Mouse (Mus musculus) cerebellum, adult 11 months (tissue): ENCODE results near the gene 2010003K11Rik.

Experiments used
- DNase-seq: peaks from one replicate; pipeline ENCODE4 v3.0.0; 2022

The 2010003K11Rik gene

DNA sequence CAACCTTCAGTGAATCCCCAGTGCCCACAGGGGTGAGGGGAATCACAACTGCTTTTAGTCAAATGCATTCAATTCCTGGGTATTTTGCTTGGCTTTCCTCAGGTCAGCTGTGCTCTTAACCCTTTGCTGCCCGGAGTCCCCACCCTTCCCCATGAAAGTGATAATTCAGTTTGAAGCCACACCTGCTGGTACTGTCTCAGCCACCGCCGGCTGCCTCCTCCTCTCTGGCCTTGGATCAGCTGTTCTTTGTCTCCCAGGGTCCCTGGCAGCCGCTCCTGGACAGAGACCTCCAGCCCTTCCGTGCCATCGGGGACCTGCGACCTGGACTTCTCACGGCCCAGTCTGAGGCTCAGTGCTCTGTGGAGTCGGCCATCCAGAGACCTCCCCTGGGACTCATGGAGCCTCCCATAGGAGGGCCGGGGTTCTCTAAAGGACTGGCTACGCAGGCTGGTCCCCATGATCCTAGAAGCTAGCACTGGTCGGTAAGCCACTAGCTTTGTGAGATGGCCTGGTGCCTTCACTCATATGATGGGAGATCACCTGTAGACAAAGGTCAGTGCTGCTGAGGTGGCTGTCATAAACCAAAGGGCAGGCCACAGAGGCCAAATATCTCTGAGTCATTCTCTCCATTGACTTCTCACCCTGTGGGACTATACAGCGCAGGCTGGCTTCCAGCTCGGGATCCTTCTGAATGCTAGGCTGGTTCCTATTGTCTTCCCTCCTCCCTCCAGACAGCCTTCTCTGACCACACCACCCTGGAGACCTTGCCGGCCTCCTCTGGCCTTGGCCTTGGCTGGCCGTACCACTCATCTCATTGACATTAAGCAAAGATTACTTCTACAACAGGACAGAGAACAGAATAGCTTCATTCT lies at the start of gene 2010003K11Rik:
2010003K11Rik (minus strand) TSS at position 522 of the 872 bp plus-strand sequence.
- no peak for DNase-seq

DNA sequence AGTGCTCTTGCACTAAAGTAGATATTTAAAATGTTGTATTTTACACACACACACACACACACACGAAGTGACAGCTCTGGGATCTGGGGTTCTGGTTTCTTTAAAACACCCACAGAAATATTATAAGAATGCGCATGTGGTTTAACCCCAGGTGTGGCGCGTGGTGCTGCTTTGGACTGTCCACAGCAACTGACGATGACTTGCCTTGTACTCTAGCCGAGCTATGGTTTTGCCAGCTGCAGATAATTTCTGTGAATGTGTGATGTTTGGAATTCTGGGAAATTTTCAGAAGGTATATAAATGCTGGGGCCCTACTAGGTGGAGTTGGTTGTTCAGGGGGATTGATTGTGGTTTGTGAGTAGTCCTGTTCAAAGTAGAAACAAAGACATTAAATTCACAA lies 49.4 kb upstream of the 2010003K11Rik start:
- DNase-seq: no peak

DNA sequence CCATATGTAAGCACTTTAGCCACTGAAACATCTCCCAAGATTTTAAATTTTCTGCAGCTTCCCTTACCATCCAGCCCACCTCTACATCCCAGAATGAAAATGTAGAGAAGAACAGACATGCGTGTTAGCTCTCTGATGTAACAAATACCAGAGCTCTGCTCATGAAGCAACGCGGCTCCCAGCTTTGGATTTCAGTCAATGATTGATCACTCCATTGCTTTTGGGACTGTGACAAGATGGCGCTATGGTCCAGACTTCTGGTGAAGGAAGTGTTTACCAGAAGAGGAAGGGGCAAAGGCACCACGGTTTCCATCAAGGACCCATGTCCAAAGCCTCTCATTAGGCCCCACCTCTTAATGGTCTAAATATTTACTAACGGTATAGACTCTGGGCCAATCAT lies 47.5 kb upstream of the 2010003K11Rik start:
- DNase-seq: no peak

DNA sequence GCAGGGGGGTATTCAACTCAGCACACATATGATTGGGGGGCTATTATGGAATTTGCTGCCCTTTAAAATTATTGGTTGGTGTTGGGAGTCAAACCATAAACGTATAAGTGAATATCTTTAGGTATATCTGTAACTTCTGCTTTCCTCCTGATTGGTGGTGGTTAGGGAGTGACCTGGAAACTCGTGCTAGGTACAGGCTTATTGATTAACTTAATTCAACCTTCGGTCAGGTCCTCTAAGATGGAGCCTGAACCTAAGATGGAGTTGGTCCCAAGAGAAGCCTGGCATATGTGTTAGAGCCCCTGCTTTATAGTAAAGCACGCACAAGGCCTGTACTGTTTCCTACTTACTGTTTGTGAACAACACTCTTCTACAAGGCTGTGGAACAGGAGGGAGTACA lies 46.7 kb upstream of the 2010003K11Rik start:
- DNase-seq: no peak

DNA sequence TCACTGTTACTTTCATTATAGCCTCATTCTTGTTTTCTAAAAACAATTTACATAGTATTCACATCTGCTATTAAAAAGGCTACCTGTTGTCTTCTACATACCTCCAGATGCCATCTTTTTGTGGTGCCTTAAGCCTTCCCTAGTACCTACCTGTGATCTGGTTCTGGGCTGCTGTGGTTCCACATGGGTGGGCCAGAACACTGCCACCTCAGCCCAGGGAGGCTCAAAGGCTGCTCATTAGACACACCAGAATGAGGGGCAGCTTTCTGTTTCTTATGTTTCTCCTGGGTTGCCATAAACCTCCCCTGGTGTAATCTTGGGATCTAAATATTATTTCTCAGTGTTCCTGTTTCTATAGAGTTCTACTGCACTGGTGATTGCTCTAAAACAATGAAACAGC lies 43.7 kb upstream of the 2010003K11Rik start:
- DNase-seq: no peak

DNA sequence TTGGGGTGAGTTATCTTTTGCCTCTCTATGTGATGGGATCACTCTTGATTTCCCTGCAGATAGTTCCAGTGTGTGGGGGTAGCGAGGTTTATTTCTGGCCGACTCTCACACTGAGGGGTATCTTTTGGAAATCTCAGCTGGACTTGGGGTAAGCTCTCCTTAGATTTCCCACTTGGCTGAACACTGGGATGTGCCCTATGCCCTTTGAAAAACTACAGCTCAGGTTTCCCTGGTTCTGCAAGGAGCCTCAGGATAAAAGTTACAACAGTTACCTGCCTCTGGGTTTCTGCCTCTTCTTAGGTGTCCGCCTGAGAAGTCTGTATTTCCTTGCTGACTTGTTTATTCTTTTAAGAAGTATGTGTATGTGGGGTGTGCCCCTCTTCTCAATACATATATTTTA lies 42.6 kb upstream of the 2010003K11Rik start:
- DNase-seq: no peak

DNA sequence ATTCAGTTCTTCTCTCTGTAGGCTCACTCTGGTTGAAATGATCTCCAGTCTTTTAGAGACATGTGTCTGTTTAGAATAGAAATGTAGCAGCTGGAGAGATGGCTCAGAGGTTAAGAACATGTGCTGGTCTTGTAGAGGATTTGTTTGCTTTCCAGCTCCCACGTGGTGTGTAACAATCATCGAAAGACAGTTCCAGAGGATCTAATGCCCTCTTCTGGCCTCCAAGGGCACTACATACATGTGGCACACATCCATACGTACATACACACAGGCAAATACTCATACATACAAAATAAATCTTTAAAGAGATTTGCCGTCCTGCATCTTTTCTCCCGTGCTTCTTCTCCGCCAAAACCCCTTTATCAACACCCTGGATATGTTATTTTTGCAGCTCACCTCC lies 41.9 kb upstream of the 2010003K11Rik start:
- DNase-seq: no peak

DNA sequence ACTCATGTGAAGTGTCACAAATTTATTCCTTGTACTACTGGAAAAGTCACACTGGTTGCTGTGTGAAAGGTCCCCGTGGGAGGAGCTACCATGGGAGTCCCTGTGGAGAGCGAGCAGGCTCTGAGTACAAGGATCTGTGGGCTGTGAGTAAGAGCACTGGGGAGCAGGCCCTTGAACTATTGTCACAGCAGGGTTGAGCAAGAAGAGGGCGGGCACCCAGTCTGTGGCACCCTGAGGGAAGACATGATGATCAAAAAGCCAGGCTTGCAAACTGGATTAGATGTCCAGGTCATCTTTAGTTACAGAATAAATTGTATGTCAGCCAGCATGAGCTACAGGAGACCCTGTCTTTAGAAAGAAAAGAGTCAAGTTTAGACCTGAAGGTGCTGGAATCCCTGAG lies 38.2 kb upstream of the 2010003K11Rik start:
- DNase-seq: no peak

DNA sequence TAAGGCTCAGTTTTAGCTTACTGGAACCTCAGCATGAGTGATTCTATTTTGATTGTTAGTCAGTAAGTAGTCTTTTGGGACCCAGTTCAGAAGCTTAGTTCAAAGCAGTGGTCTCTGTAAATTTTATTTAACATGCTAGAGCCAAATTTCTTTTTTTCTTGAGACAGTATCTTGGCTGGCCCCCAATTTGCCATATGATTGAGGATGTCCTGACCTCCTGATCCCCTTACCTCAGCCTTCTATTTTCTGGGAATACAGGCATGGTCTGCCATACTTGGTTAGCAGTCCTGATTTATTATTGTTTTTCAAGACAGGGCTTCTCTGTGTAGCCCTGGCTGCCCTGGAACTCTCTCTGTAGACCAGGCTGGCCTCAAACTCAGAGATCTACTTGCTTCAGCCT lies 37.5 kb upstream of the 2010003K11Rik start:
- no peak for DNase-seq

DNA sequence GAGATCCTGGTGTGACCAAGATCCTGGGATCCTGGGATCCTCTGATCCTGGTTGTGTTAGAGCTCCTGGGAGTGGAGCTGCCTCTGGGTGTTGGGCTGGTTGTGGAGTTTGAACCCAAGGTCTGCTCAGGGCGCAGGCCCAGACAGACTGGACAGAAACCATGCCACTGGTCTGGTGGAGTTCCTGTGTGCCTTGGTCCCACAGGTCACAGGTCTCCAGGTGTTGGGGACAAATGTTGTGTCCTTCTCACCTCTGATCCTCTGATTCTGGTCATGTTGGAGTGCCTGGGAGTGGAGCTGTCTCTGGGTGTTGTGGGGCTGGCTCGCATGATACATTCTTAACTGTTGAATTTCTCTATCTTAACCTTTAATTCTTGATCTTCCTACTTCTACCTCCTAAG lies 36.3 kb upstream of the 2010003K11Rik start:
- no peak for DNase-seq

DNA sequence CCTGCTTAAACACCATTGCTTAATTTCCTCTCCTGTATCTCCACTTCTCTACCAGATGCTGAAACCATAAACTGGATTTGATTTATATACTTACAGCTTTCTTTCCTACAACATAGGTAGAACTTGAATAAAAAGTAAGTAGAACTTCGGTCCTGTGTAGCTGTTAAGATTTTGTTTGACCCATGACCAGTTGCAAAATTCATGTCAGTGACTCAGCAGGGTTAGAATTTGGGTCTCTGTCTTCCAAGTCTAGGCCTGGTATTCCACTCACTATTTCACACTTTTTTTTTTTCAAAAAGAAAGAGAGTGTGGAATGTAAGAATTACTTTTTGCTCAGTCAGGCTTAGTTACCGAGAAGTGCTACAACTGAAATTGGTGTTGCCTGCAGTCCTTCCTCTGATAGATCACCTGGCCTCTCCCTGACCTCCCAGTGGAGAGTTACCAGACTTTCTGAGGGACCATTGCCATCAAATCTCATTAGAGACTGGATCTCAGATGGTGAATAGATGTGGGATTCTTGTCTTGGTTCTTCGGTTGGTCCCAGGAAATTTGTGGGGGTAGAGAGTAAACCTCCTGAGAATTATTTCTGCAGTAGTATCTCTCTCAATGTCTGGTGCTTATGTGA lies 23.2 kb upstream of the 2010003K11Rik start:
- no peak for DNase-seq

DNA sequence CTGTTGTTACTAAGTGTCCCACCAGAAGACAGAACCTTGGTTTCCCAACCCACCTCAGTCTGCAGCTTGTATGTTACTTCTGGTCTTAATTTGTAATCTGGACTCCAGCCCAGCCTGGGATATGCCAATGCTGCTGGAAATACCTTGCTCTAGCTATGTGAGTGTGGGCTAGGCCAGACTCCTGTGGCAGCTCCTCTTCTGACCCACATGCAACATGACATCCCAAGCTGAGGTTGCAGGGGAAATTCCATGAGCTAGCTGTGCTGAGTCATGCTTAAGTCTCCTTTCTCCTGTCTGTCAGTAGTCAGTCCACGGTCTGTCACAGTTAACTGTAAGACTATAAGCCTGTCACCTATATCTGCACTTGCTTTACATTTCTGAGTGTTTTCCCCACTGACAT lies 19.1 kb upstream of the 2010003K11Rik start:
- DNase-seq: no peak

DNA sequence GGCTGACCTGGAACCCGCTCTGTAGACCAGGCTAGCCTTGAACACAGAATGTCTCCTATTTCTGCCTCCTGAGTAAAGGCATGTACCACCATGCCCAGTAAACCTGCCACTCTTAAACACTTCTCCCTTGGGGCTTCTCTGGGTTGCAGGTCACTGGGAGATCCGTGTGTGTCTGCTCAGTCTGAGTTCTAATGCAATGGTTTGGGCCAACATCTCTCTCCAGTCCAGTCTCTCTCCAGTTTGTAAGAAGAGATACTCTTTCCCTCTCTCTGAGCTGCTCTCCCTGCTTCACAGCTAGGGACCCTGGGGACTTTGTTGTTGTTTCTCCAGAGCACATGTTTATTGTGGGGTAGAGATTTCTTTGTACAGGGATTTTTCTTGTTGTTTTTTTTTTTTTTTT lies 17.9 kb upstream of the 2010003K11Rik start:
- DNase-seq: no peak

DNA sequence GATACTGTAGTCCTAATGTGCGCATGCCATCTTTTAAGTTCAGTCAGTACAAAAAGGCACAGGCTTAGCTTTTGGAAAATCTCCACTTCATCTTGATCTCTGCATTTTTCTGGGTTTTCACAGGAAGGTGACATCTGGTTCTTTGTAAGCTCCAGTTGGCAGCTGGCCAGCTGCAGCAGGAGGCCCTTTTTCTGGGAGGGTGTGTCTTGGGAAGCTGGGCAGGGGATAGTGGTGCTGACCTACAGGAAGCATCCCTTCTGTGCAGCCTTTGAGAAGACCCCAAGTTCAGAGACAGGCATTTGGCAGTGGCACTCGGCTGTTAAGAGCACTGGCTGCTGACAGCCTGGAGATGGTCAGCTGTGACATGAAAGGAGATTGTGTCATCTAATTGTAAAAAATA lies 17.4 kb upstream of the 2010003K11Rik start:
- peak; percentile 27 for DNase-seq

DNA sequence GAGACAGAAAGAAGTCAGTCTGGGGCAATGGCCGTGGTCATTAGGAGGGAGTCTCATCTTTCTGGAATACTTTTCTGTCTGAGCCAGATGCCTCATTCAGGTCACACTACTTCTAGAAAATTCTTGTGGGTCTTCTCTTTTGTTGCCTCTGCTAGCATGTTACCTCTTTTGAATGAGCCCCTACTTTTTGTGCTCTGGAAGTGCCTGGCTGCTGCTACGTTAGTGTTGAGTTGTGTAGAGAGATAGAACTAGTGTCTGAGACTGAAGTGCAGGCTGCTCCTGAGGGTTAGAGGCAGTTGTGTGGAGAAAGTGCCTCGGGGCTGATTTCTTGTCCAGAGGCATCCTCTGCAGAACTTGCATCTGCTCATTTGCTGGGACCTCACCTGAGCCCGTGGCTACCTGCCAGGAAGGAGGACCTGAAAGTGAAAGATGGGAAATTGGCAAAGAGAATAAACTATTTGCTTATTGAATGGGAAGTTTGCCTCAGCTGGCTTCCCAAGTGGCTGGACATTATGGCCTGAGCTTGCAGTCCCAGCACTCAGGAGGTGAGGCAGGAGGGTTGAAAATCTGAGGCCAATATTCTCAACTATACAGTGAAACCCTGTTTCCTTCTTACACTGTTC lies 15.0 kb upstream of the 2010003K11Rik start:
- DNase-seq: no peak

DNA sequence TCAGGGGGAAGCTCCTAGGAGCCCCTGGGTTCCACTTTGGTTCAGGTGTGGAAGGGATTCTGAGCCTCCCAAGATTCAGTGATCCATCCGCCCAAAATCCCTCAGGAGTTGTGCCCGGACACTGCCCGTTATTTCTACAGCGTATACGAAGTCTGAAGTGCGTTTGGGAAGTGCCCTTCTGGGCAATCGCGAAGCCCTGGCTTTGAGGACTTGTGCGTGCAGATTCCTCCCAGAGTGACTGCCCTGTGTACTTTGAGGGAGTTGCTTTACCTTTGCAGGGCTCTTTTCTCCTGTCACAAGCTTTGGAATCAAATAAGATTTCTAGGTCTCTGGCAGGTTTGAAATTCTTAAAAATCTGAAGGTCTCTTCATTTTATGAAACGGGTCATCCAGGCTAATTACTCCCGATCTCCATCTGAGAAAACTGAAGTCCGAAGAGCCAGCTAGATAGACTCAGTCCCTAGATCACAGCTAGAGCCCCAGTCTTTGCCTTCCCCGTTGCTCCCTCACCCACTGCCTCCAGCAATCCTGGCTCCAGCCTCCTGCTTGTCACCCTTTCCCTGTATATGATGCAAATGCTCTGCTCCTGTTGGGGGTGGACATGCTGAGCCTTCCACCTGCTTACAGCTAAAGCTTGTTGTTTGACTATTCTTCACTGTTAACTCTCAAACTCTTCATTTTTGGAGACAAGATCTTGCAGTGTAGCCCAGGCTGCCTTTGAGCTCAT lies 12.9 kb upstream of the 2010003K11Rik start:
- DNase-seq: no peak

DNA sequence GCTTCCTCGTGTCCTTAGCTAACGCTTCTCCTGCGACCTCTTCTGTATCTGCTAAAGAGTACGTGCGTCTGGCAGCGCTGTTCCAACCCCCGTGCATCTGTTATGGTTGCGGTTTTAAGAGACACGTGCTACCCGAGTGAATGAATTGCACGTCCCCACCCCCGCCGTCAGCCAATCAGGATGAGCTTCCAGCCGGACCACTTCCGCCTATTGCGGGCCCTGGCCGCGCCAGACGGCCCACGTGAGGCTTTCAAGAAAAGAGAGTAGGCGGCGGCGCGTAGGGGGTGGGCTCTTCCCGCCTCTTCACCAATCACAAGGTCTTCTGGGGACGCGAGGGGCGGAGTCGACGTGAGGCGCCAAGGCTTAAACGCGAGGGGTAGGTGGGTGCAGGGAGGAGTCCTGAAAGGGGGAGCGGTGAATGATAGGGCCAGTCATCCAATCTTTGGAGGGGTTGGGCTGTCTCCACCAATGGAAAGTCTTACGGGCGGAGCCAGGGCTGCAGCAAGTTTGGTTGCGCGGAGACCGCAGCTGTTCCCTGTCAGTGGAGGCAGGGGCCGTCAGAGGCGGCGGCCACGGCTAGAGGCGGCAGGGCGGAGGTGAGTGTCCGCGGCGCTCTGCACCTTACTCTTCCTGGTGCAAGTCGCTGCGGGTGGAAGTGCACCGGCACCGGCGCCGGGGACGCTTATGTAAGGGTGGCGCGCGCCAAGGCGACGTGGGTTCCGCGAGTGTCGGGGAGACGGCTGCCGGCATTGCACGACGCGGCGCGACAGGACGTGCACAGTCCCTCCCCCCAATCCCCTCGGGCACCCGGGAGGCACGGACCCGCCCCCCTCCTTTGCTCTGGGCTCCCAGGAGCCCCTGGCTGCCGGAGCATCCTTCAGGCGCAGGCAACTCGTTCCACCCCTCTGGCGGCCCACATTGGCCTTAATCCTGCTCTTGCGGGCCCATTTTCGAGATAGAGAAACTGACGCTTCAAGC lies 11.9 kb upstream of the 2010003K11Rik start, which contains the start of gene Pcx:
Pcx (plus strand) TSS at position 487 of the 978 bp plus-strand sequence.
- peak; percentile 100 for DNase-seq

DNA sequence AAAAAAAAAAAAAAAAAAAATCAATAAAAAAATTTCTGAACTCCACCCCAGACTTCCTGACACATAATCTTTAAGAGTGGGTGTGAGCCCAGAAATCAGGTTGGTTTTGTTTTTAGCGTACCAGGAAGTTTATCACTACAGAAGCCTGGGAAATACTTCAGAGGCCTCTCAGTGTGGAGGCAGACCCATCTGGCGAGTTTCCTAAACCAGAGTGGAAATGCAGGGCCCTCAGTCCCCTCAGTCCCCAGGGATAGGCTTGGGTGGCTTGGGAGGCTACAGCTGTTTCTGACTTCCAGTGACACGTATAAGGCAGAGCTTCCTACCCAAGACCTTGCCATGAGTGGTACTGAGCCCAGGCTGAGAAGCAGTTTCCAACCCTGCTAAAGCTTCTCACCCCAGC lies 9.4 kb upstream of the 2010003K11Rik start:
- DNase-seq: no peak

DNA sequence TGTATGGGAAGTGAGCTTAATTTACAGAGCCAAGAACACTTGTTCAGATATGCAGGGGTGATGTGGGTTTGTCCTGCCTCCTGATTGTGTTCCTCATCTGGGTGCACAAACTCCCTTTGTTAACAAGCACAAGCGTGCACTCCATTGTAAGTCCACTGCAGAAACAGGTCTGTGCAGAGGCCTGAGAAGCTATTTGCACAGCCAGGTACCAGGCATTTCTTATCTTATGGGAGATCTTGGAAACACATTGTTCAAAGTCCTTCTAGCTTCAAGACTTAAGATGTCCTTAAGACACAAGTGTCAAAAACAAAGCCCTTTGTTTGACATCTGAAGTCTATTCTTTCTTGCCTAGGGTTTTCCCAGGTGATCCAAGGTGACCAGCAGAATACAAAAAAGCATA lies 6.4 kb upstream of the 2010003K11Rik start:
- no peak for DNase-seq

DNA sequence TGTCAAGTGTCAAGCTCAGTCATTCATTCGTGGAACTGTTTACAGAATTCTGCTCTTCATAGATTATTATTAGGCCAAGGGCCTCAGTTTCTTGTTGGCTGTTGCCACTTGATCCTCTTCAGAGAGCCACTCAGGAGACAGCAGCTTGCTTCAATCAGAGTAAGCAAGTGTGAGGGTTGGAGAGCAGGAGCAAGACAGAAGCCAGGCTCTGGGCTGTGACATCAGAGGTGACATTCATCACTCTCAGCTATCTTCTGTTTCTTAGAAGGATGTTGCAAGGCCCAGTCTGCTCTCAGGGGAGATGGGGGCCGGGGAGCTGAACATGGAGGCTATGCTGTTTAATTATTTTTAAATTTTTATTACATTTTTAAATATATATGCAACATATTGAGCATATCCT lies 4.3 kb upstream of the 2010003K11Rik start:
- DNase-seq: no peak

DNA sequence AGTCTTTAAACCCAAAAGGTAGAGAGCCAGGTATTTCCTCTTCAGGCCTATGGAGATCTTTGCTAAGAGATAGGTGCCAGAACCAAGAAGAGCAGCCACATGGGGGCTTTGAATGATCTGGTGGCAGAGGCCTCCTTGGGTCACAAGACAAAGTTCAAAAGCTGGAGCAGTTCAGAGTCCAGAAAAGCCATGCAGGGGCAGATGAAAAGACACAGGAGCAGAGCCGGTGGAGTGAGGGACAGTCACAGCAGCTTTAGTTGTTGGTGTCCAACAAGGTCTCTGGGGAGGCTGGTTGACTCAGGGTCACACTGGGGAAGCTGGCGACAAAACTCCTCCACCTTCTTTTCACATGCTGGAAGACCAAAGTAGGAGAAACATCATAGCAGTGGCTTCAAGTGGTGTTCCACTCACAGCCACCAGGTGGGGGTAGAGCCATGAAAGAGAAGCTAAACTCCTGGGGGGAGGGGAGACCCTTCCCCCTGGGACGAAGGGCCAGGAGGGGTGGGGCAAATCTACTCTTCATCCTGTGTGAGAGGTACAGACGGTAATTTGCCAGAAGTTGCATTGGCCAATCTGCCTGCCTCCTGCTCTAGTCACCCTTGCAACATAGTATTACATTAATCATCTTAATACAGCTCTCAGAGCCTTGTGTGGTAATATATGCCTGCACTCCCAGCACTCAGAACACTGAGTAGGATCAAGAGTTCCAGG lies 965 bp downstream of the 2010003K11Rik start:
- DNase-seq: peak; percentile 68
